Mouse (Mus musculus) heart, postnatal 0 days (tissue): ENCODE results near the gene Acsf3.

Experiments used
- CTCF ChIP-seq: IDR thresholded peaks from 2 replicates; pipeline ENCODE4 v1.5.1; 2016; ENCODE audit warnings: antibody characterized with exemption, control low read depth, low read depth
- EP300 ChIP-seq: IDR thresholded peaks from 2 replicates; pipeline ENCODE4 v1.6.1; 2016; ENCODE audit warnings: antibody characterized with exemption, low read depth

DNA sequence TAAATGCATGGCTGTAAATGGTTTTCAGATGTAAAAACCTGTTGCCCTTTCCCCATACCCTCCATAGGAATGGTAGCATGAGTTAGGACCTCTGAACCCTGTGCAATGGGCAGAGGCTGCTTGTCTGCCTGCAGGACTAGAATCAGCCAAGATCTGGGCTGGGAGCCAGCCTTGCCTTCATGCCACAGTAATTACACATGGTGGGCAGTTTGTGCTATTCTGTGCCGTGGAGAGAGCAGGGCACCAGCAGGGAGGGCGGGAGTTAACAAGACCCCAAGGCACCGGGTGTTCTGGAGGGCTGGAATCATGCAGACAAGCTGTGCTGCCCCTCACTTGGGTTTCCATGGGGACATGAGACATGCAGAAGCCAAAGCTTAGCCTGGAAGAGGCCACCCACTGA, 30.1 kb downstream of the Acsf3 start:
- no peak for TF ChIP-seq CTCF
- no peak for TF ChIP-seq EP300
